Mouse (Mus musculus): Measurements from ENCODE around the gene Lypd6b.

DNA sequence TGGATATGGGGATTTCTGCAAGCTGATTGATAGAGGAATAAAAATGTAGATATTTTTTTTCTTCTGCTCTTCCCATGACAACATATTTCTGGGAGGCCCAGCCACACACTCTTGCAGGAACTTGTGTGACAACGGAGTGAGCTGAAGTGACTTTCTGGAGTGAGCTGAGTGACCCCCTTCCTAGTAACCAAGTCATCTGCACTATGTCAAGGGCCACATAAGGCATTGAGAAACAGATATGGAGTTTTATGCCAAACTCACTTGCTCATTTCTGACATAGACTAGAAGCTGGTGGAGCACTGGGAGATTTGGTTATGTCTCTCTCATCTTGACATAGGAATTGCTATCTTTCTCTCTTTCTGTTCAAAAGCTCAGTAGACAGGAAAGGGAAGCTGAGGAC is 62.3 kb downstream of the Lypd6b start:
- no peak for TF ChIP-seq CTCF (IDR thresholded peaks at IDR 0.05; ENCODE audit: low read depth)
- TF ChIP-seq EP300 (IDR thresholded peaks at IDR 0.05; ENCODE audit: low read depth) = no peak

Data from liver, embryonic 14.5 days (tissue).